Mouse (Mus musculus) forebrain, postnatal 0 days (tissue): ENCODE data around the gene Crybg3. TPM values are rescaled to one million over a fixed set of nuclear protein-coding genes. Genes with fewer than 3 reads are reported as not detected.

Source experiments
- ATAC-seq: fragments of 200-750 bp; cut with Nextera tagmentation; 2 replicates; pipeline ENCODE4 v1.8.0; 2017; ENCODE audit warnings: mild to moderate bottlenecking, moderate library complexity
- DNase-seq: peaks from one replicate; pipeline ENCODE4 v3.0.0-alpha.2; 2015
- H3K27ac ChIP-seq: fragments of 300-500 bp; sonication (generic); 2 replicates; pipeline ENCODE4 v1.5.1; 2014; ENCODE audit warnings: low read depth, mild to moderate bottlenecking, antibody characterized with exemption, low read length, moderate library complexity, mixed read lengths
- H3K27me3 ChIP-seq: fragments of 300-500 bp; sonication (generic); 2 replicates; pipeline ENCODE4 v1.6.1; 2014; ENCODE audit warnings: mild to moderate bottlenecking, low read length, mixed read lengths; ENCODE audit not compliant: insufficient read depth
- H3K36me3 ChIP-seq: fragments of 300-500 bp; sonication (generic); 2 replicates; pipeline ENCODE4 v1.6.1; 2014; ENCODE audit warnings: mild to moderate bottlenecking, moderate library complexity; ENCODE audit not compliant: insufficient read depth
- H3K4me1 ChIP-seq: fragments of 300-500 bp; sonication (generic); 2 replicates; pipeline ENCODE4 v1.6.1; 2014; ENCODE audit warnings: antibody characterized with exemption; ENCODE audit not compliant: insufficient read depth
- H3K4me2 ChIP-seq: fragments of 300-500 bp; sonication (generic); 2 replicates; pipeline ENCODE4 v1.6.1; 2014; ENCODE audit warnings: low read depth, mild to moderate bottlenecking, moderate library complexity
- H3K4me3 ChIP-seq: fragments of 300-500 bp; sonication (generic); 2 replicates; pipeline ENCODE4 v1.5.1; 2014; ENCODE audit warnings: low read depth, low read length, mixed read lengths
- H3K9ac ChIP-seq: fragments of 300-500 bp; sonication (generic); 2 replicates; pipeline ENCODE4 v1.6.1; 2014; ENCODE audit warnings: mild to moderate bottlenecking
- H3K9me3 ChIP-seq: fragments of 300-500 bp; sonication (generic); 2 replicates; pipeline ENCODE4 v1.6.1; 2016; ENCODE audit warnings: low read length
- CTCF ChIP-seq: sonication (generic); IDR thresholded peaks from 2 replicates; pipeline ENCODE4 v1.5.1; 2016; ENCODE audit warnings: antibody characterized with exemption, control low read depth, low read depth
- WGBS: fragments of 180-500 bp; shearing (Covaris S2); extraction: QIAGEN DNeasy Blood & Tissue Kit; methylation state at CpG from one replicate; pipeline ENCODE4 v1.1.7; 2014; 5-methylcytosine and 5-hydroxymethylcytosine counted together
- polyA plus RNA-seq: library from polyadenylated mRNA; unstranded; fragments of >200 nt; fragmentation: Nextera tagmentation; extraction: Ambion mirVana; gene quantifications from 2 replicates; pipeline ENCODE4 v1.2.1, GENCODE M21; 2015
- total RNA-seq: library from RNA; depleted of rRNA; stranded (reverse); fragments of >200 nt; gene quantifications from 2 replicates; pipeline ENCODE4 v1.2.3, GENCODE M21; 2014; rRNA removed

Crybg3 gene
- total RNA-seq: 4.3 and 4.7 TPM in 2 replicates
- 0.88 and 0.92 TPM in 2 replicates for polyA plus RNA-seq

- Histone ChIP-seq H3K27ac (peak within 1 kb of the TSS; percentile 50; the same call in 1 of the 2 replicates), H3K27me3 (no peaks in the 10 kb centered on the region), H3K9me3 (no peaks in the 10 kb centered on the region), H3K4me1 (no peaks in the 10 kb centered on the region), H3K4me2 (peak within 1 kb of the TSS; percentile 95), H3K36me3 (no peaks in the 10 kb centered on the region), H3K4me3 (peak within 1 kb of the TSS; percentile 74), H3K9ac (peak within 1 kb of the TSS; percentile 56)
- TF ChIP-seq CTCF: no peak
- WGBS: 2% methylated on average over 84 of the region's 90 CpGs
- ATAC-seq (peak; percentile 83), DNase-seq (peak; percentile 54)
These were observed at the start of gene Crybg3 for GRCm38 (mm10) chr16:59600311-59601251. Gene Crybg3 (minus strand): TSS chr16:59600979.

GRCm38 (mm10) chr16:59643766-59644165 lies 43.0 kb upstream of the Crybg3 start:
- no peaks in the 10 kb centered on the region for H3K36me3 ChIP-seq
- no peak for TF ChIP-seq CTCF
- H3K9ac ChIP-seq: no peak overlapping the region
- 45% methylated on average over 2 of the region's 2 CpGs for WGBS
- no peak overlapping the region for H3K4me2 ChIP-seq
- H3K27ac ChIP-seq: no peak overlapping the region
- H3K4me1 ChIP-seq: no peaks in the 10 kb centered on the region
- ATAC-seq: no peak
- H3K9me3 ChIP-seq: no peaks in the 10 kb centered on the region
- no peak for DNase-seq
- H3K27me3 ChIP-seq: no peaks in the 10 kb centered on the region
- no peak overlapping the region for H3K4me3 ChIP-seq

- Histone ChIP-seq H3K27ac (no peak overlapping the region), H3K4me3 (peak overlapping the region; percentile 62; the same call in 1 of the 2 replicates), H3K4me2 (peak overlapping the region; percentile 72), H3K27me3 (no peaks in the 10 kb centered on the region), H3K36me3 (no peaks in the 10 kb centered on the region), H3K9me3 (no peaks in the 10 kb centered on the region), H3K4me1 (0 out of 2 replicates have a peak, but pooled peaks cover 2% of the 10 kb centered on the region), H3K9ac (no peak overlapping the region; the same call in 1 of the 2 replicates)
- WGBS: 86% methylated on average over 3 of the region's 3 CpGs
- TF ChIP-seq CTCF: no peak
- no peak for DNase-seq
- ATAC-seq: no peak
These were observed 39.2 kb upstream of the Crybg3 start for GRCm38 (mm10) chr16:59639985-59640384.

- Histone ChIP-seq H3K27ac (peak within 1 kb of the TSS; percentile 98), H3K4me2 (peak within 1 kb of the TSS; percentile 72), H3K4me1 (0 out of 2 replicates have a peak, but pooled peaks cover 2% of the 10 kb centered on the region), H3K36me3 (no peaks in the 10 kb centered on the region), H3K9ac (peak within 1 kb of the TSS; percentile 70), H3K27me3 (no peaks in the 10 kb centered on the region), H3K9me3 (no peaks in the 10 kb centered on the region), H3K4me3 (peak within 1 kb of the TSS; percentile 62)
- peak; percentile 98 for DNase-seq
- 1% methylated on average over 46 of the region's 46 CpGs for WGBS
- no peak for TF ChIP-seq CTCF
- peak; percentile 97 for ATAC-seq
These were observed 38.4 kb upstream of the Crybg3 start, which contains the start of gene Arl6 for GRCm38 (mm10) chr16:59639102-59639691. Gene Arl6 (minus strand): TSS chr16:59639391.

GRCm38 (mm10) chr16:59634598-59634997 lies 33.8 kb upstream of the Crybg3 start:
- H3K27ac ChIP-seq: no peak overlapping the region
- H3K9me3 ChIP-seq: no peaks in the 10 kb centered on the region
- H3K4me2 ChIP-seq: no peak overlapping the region
- H3K9ac ChIP-seq: no peak overlapping the region
- DNase-seq (no peak), ATAC-seq (no peak)
- 0 out of 2 replicates have a peak, but pooled peaks cover 2% of the 10 kb centered on the region for H3K4me1 ChIP-seq
- H3K27me3 ChIP-seq: no peaks in the 10 kb centered on the region
- 71% methylated on average over 2 of the region's 2 CpGs for WGBS
- H3K36me3 ChIP-seq: peaks cover 6% of the 10 kb centered on the region
- no peak overlapping the region for H3K4me3 ChIP-seq
- TF ChIP-seq CTCF: no peak

GRCm38 (mm10) chr16:59621554-59621953 lies 20.8 kb upstream of the Crybg3 start:
- H3K4me2 ChIP-seq: no peak overlapping the region
- H3K27me3 ChIP-seq: no peaks in the 10 kb centered on the region
- no peak overlapping the region for H3K9ac ChIP-seq
- H3K9me3 ChIP-seq: no peaks in the 10 kb centered on the region
- WGBS: 95% methylated on average over 2 of the region's 2 CpGs
- H3K4me3 ChIP-seq: no peak overlapping the region
- DNase-seq: no peak
- H3K27ac ChIP-seq: no peak overlapping the region
- H3K36me3 ChIP-seq: no peaks in the 10 kb centered on the region
- no peak for ATAC-seq
- H3K4me1 ChIP-seq: no peaks in the 10 kb centered on the region
- TF ChIP-seq CTCF: no peak
